Mouse (Mus musculus) T-cell, adult 2 months (primary cell): ENCODE results near the gene Slc4a5.
A peak's percentile ranks its signal among the peaks of the same experiment; 100 is the strongest.

Experiments used
- DNase-seq: peaks from one replicate; pipeline ENCODE4 v3.0.0; 2022; ENCODE audit warnings: low spot score

Gene Slc4a5

DNA sequence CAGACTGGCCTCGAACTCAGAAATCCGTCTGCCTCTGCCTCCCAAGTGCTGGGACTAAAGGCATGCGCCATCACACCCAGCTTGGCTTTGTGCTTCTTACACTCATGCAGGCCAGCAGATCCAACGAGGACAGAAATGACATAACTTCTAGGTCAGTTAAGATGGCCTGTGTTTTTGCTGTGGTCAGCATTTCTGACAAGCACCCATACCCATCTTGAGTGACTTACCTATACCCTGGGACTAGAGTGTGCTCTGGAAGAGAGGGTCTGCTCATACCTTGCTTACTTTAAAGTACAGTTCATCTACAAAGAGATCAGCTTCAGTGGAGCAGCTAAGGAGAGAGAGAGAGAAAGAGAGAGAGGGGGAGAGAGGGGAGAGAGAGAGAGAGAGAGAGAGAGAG is 13.7 kb downstream of the Slc4a5 start:
- no peak for DNase-seq

DNA sequence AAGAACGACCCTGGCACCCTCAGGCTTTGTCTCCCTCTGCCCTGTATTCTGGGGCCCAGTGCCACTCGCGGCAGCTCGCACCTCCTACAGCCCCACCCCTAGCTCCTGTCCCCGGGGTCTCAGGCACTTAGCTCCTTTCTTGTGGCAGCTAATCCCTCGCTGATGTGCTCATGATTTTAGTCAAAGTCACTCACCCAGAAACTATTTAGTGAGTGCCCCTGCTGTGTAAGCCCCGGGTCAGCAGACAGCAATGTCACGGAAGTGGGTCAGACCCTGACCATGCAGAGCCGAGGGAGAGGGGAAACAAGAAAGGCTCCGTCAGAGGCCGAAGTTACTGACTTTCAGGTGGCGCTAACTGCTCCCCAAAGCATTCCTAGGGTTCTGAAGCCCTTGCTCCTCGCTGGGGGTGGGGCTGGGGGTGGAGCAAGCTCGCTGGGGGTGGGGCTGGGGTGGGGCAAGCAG is 14.7 kb downstream of the Slc4a5 start:
- no peak for DNase-seq

DNA sequence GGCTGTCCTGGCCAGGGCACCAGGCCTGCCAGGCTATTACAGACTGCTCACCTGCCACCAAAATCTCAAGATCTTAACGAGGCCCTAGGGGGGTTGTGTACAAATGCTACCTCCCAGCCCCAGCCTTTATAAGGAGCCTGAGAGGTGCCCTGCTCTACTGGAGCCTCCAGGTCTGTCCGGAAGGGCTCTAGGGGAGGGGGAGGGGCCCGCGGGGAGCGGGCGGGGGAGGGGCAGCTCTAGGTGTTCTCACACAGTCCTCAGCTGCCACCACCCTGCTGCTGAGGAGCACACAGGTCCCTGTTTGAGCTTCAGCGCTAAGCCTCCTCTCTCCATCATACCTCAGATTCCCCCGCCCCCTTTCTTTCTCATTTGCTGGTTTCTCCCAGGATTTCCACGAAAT is 17.5 kb downstream of the Slc4a5 start:
- no peak for DNase-seq

DNA sequence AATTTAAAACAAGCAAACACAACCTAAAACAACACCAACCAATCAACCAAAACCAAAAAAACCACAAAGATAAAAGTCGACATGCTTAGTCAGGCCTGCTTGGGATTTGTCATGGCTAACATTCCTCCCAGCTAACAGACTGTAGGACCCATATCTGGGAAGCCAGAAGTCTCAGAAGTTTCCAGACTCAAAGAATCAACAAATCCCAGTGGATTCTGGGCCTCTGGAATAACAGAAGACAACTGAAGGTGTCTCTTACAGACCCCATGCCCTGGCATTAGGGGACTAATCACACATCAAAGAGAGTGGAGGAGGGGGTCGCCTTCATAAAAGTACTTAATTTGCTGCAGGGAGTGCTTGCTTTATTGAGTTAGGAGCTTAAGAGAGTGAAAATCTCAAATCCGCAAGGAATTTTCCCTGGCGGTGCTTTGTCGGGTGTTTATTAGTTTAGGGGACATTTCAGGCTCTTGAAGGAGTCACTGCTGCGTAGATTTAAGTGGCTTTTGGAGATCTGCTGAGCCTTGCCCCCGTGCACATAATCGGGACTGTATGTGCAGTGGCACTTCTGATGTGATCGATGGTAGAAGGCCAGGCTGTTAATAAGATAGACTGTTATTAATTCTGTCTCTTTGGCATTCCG is 24.9 kb downstream of the Slc4a5 start:
- no peak for DNase-seq

DNA sequence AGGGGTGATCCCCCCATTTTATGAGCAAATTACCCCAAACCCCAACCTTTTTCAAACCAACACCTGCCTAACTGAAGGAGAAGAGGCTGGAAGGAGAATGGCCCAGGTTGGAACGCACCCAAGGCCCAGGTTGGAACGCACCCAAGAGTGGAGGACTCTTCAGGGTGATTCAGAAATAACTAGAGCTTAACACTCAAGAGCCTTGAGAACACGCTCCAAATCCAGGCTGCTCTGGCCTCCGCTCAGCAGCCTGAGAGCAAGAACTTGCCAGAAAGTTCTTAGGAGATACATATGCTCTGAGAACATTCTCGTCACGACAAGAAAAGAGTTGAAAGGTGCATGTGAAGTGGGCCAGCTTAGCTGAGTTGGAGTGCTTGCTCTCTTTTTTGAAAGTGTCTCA is 25.5 kb downstream of the Slc4a5 start:
- no peak for DNase-seq

DNA sequence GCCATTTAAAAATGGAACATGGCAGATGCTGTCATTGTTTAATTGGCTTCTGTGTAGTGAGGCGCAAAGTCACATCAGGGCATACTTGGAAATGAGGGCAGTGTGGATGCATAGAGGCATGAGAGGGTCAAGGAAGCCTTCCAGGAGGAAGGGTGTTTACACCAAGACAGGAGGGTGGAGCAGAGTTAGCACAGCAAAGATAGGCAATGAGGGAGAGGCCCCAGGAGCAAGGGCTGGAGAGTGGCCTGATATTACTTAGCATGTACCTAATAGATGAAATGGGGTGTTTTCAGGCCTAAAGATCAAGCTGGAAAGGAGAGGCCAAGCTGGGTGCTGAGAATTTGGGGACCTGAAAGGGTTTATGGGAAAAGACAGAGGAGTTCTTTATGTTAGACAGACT is 26.4 kb downstream of the Slc4a5 start:
- DNase-seq: no peak

DNA sequence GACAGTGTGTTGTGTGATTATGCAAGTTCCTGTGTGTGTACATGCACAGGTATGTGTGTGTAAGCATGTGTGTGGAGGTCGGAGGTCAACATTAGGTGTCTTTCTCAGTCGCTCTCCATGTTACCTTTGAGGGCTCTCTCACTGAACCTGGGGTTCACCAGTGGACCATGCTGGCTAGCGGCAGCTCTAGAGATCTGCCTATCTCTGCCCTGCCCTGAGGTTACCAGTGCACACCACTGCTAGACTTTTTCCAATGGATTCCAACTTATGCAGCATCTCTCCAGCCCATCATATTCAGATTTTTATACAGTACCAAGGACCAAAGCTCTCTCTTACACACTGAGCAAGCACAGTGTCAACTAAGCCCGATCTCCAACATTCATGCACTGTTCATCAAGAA is 27.1 kb downstream of the Slc4a5 start:
- DNase-seq: no peak

DNA sequence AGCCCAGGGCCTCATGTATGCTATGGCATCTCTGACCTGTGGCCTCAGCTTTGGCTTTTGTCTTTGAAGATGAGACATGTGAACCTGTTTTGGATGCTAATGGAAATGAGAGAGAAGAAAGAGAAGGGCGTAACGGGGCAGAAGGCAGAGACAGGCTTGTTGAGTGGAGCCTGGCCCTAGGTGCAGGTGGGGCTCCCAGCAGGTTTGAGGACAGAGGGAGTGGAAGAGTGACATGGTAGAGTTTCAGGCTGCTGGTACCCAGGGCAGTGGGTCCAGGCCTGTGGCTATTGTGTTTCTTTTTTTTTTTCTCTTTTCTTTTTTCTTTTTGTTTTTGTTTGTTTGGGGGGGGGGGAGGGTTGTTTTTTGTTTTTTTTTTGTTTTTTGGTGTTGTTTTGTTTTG is 27.5 kb downstream of the Slc4a5 start:
- no peak for DNase-seq

DNA sequence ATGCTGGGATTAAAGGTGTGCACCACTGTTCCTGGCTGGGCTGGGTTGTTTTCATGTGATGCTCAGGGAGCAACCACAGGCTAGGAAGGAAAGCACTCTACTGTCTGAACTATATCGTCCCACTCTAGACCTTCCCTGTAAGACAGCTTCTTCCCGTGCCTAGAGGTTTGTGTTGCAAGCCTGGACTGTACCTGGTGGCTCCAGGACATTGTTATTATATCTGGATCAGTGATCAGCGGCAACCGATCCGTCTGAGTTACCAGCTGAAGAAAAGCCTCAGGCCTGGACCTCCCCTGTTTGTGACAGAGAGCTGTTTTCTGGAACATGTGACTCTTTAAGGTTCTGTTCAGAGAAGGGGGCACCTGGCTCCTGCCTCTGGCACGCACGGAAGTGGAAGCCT is 34.6 kb downstream of the Slc4a5 start:
- DNase-seq: no peak

DNA sequence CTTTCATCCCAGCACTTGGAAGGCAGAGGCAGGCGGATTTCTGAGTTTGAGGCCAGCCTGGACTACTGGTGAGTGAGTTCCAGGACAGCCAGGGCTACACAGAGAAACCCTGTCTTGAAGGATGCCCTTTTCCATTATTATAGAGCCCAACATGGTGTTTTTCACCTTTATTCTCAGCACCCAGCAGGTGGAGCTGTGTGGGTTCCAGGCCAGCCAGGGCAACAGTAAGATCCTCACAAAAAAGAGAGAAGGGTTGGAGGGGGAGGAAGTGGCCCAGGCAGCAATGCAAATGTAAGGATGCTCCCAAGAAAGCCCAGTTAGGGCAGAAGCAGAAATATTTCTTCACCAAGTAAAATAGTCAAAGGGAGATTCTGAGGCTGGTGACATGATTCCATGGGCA is 44.9 kb downstream of the Slc4a5 start:
- no peak for DNase-seq

DNA sequence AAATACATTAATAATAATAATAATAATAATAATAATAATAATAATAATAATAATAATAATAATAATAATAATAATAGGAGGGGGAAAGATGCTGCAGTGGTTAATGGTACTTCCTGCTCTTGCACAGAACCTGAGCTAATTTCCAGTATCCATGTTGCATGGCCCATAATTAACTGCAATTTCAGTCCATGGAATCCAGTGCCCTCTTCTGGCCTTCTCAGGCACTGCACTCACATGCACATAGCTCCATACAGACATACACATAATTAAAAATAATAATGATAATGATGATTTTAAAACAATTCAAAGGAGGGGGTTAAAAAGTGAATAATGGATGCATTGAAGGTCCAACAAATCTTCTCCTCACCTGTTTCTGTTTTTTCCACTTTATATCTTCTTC is 45.6 kb downstream of the Slc4a5 start:
- DNase-seq: no peak

DNA sequence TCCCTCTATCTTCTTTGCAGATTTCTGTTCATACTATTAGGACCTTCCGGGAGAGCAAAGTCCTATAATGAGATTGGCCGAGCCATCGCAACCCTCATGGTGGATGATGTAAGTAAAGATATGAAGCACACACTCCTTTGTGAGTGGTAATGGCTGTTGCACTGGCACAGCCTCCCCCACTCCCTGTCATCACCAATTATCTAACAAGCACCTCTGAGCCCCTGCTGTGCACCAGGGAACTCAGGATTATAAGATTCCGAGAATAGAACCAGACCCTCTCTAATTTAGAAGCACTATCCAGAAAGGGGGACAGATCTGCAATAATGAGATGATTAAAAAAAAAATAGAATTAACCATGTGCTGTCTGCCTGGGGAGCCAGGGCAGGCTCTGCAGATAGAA is 46.0 kb downstream of the Slc4a5 start:
- no peak for DNase-seq

DNA sequence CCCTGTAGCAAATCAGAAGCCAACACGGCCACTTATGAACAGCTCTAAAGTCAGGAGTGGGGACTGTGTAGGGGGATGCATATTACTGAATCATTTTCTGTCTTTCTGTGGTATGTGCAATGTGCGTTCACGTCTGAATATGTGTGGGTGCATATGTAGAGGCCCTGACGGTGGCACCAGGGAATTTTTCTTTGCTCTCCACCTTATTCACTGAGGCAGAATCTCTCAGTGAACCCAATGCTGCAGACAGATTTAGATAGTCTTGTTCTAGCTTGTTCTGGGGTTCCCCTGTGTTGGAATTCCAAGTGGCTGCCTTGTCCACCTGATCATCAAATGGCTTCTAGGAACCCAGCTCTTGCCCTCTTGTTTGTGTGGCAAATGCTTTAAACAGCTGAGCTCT is 48.0 kb downstream of the Slc4a5 start:
- no peak for DNase-seq

DNA sequence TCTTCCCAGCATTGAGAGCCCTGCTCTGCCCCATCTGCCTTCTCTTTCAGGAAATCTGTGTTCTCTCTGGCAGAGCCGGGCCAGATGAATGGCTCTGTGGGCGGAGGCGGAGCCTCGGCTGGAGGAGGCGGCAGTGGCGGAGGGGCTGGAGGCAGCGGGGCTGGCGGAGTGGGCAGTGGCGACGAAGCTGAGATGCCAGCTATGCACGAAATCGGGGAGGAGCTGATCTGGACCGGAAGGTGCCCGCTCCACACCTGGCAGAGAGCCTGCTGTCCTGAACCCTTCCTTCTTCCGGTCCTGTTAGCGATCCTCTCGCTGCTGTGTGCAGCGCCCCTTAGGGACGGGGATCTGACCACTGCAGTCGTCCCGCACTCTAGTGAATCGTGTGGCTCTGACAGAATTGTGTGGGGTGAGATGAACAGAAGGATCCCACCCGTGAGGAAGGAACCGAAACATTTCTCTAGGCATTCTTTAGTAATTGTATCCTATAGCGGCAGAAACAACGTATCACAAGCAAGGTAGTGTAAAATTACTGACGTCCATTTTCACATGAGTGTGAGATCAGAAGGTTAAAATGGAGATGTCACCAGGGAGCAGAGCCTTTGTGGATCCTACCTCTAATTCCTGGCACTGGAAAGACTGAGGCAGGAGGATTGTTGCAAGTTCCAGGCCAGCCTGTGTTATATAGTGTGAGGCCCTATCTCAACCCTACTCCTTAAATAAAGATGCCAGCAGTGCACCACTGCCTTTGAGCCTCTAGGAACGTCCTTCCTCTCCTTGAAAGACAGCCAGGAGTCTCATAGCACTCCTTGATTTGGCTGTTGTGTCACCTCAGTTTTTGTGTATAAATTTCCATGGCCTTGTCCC is 48.7 kb downstream of the Slc4a5 start:
- peak; percentile 71 for DNase-seq

DNA sequence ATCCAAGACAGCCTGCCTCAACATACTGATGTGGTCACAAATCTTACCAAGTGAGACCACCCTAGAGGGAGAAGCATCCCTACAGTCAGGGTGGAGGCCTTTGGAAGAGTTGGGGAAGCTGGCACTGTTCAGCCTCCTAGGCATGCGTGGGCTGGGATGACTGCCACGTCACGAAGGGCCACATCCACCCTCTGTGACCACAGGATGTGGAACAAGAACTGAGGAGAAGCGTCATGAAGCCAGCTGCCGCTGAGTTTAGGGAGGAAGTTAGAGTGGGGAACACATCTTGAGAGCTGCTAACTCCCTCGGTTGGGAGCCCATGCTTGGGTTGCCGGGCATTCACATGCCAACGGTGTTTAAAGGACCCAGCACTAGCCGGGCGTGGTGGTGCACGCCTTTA is 54.1 kb downstream of the Slc4a5 start:
- peak; percentile 61 for DNase-seq

DNA sequence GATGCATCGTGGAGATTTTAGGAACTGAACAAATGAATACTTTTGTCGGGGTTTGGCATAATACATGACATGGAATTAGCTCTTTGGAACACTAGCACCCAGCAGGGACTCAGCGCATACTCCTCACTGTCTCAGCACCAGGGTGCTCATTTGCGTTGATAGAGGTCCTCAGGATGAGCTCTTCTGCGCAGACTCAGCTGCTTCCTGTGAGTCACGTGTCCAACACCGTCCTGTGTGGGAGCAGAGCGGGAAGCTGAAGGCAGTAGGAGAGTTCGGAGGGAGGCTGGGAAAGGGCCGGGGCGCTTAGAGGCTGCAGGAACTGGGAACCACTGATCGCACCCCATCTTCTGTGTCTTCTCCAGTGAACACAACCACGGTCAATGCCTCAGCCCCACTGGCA is 57.5 kb downstream of the Slc4a5 start:
- no peak for DNase-seq

DNA sequence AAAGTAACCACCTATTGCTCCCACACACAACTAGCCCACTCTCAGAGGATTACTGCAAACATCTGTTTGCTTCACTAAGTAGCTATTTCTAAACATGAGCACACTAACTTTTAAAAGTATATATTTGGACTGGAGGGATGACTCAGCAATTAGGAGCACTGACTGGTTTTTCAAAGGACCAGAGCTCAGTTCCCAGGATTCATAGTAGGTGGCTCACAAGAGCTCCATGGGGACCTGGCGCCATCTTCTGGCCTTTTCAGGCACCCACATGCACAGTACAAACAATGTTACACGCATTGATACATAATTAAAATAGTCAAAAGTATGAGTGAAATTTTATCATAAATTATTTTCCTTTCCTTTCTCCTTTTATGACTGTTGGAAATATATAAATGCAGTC is 59.3 kb downstream of the Slc4a5 start:
- peak; percentile 36 for DNase-seq

DNA sequence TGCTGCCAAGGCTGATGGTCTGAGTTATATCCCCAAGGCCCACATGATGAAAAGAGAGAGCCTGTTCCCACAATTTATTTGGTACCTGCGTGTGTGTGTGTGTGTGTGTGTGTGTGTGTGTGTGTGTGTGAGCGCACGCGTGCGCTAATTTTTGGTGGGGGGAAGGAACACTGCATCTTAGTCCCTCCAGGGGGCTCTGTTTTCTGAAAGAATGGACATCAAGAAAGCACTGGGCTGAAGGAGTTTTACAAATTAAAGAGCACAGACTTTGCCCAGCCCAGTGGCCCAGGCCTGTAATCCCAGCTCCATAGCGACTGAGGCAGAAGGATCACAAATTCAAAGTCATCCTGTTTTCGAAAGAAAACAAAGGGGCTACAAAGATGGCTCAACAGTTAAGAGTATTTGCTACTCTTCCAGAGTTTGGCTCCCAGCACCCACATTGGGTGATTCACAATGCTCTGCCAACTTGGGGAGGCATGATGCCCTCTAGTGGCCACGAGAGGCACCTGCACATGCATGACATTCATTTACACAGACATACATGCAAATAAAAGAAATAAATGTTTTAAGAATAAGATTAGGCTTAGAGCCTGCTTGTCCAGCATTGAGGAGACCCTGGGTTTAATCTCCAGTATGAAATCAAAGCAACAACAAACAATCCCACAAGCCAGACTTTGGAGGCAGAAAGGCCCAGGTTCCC is 60.8 kb downstream of the Slc4a5 start:
- DNase-seq: peak; percentile 24

DNA sequence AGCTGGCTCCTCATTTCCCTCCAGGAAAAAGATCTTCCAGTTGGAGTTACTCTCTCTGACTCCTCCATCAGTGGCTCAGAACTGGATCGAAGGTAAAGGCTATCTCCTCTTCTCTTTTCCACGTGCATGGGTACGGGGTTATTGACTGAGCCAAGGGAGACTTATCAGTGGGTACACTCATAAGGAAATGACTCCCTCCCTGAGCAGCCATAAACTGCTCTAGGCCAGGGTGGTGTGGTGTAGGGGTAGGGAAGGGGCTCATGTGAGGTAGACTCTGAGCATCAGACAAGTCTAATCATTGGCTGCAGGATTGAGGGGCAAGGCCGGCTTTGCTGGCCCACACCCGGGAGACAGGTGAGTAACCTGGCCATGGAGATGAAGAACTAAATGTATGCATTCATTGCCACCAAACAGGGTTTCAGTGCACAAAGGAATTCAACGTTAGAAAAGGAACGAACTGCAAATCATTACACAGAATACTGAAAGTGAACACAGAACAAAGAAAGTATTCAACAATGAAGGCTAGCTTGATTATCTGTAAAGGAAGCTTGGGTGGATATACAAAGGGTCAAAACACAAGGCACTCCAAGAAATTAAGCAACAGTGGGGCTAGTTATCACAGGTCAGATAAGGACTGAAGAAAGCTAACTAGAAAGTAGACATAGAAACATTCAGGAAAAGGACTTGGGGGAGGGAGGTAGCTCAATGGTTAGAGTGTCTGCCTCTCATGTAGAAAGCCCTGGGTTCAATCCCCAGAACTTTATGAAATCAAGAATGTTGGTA is 81.0 kb downstream of the Slc4a5 start:
- DNase-seq: no peak

DNA sequence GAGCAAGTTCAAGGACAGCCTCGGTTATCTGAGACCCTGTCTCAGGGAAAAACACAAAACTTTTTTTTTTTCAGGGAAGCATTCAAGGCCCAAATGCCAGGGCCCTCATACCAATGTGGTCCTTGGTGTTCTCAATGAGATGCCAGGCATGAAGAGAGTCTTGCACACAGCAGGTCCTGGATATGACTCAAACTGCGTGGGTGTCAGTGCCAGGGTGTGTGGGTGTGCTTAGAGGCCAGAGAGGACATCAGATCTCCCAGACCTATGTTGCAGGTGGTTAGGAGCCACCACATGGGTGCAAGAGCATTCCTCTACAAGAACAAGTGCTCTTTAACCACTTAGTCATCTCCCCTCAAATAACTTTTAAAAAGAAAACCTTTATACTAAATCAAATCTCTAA is 81.7 kb downstream of the Slc4a5 start:
- DNase-seq: no peak

DNA sequence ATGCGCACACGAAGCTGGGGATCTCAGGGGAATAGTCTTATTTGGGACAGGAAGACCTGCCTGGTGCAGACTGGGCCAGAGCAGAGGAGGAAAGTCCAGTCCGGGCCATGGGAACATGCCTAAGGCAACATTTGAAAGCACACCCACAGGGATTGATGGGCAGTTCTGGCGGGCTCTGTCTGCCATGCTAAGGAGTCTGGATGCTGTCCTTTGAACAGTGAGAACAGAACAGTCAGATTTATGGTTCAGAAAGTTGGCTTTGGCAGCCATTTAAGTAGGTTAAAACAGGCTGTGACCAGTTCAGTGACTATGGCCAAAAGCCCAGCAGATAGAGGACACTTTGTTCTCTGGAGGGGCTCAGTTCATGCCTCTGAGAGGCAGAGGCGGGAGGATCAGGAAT is 82.6 kb downstream of the Slc4a5 start:
- DNase-seq: no peak

DNA sequence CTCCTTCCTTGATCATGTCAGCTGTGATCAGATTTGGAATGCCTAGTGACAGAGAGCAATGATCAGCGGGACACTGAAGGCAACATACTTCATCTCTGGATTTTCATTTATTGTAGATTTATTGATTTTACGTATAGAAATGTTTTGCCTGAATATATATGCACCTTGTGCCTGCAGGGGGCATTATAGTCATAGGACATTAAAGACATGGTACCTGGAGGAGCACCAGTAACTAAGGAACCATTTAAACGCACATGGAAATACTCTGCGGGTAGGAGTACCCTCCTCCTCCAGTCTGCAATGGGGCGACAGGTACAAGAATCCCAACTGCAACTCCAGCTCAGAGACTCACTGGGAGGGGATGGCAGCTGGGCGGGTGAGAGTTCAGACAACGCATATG is 89.4 kb downstream of the Slc4a5 start:
- peak; percentile 23 for DNase-seq
